Mouse (Mus musculus) forebrain, embryonic 15.5 days (tissue): ENCODE data around the gene Xpnpep1. TPM values are rescaled to one million over a fixed set of nuclear protein-coding genes. Genes with fewer than 3 reads are reported as not detected.

Experiments
- ATAC-seq: fragments of 200-750 bp; cut with Nextera tagmentation; replicated peaks from 2 replicates; pipeline ENCODE4 v1.8.0; 2017; ENCODE audit warnings: mild to moderate bottlenecking, moderate TSS enrichment, moderate library complexity
- H3K27ac ChIP-seq: fragments of 300-500 bp; sonication (generic); replicated peaks from 2 replicates; pipeline ENCODE4 v1.5.1; 2015; ENCODE audit warnings: mild to moderate bottlenecking, inconsistent platforms
- H3K27me3 ChIP-seq: fragments of 300-500 bp; sonication (generic); 2 replicates; pipeline ENCODE4 v1.6.1; 2015; ENCODE audit warnings: inconsistent platforms
- H3K36me3 ChIP-seq: fragments of 300-500 bp; sonication (generic); 2 replicates; pipeline ENCODE4 v1.6.1; 2015; ENCODE audit warnings: mild to moderate bottlenecking, inconsistent platforms
- H3K4me1 ChIP-seq: fragments of 300-500 bp; sonication (generic); 2 replicates; pipeline ENCODE4 v1.6.1; 2015; ENCODE audit warnings: inconsistent platforms
- H3K4me2 ChIP-seq: fragments of 300-500 bp; sonication (generic); replicated peaks from 2 replicates; pipeline ENCODE4 v1.6.1; 2015; ENCODE audit warnings: mild to moderate bottlenecking, inconsistent platforms
- H3K4me3 ChIP-seq: fragments of 300-500 bp; sonication (generic); 2 replicates; pipeline ENCODE4 v1.5.1; 2015; ENCODE audit warnings: mild to moderate bottlenecking, inconsistent platforms
- H3K9ac ChIP-seq: fragments of 300-500 bp; sonication (generic); replicated peaks from 2 replicates; pipeline ENCODE4 v1.6.1; 2015; ENCODE audit warnings: mild to moderate bottlenecking, inconsistent platforms
- H3K9me3 ChIP-seq: fragments of 300-500 bp; sonication (generic); 2 replicates; pipeline ENCODE4 v1.6.1; 2016; ENCODE audit warnings: inconsistent platforms
- WGBS: fragments of 180-500 bp; shearing (Covaris S2); methylation state at CpG from one replicate; pipeline ENCODE4 v1.1.7; 2015; ENCODE audit warnings: mixed read lengths; 5-methylcytosine and 5-hydroxymethylcytosine counted together
- polyA plus RNA-seq: library from polyadenylated mRNA; unstranded; fragments of >200 nt; fragmentation: Nextera tagmentation; extraction: Ambion mirVana; gene quantifications from 2 replicates; pipeline ENCODE4 v1.2.1, GENCODE M21; 2015

Gene Xpnpep1
- polyA plus RNA-seq, 1 experiment from 2014 or later, result 136 TPM

- no peaks in the 10 kb centered on the region for H3K9me3 ChIP-seq
- H3K4me1 ChIP-seq, result peaks cover 11% of the 10 kb centered on the region
- no peaks in the 10 kb centered on the region for H3K36me3 ChIP-seq
- H3K27ac ChIP-seq, result no peak overlapping the region
- no peak for ATAC-seq
- H3K4me2 ChIP-seq, result no peak overlapping the region
- WGBS, result 71% methylated on average over 5 of the region's 5 CpGs
- H3K27me3 ChIP-seq, result no peaks in the 10 kb centered on the region
- H3K9ac ChIP-seq, result no peak overlapping the region
- no peak overlapping the region for H3K4me3 ChIP-seq
Observed at GRCm38 (mm10) chr19:53041133-53041510, 1.1 kb upstream of the Xpnpep1 start.

GRCm38 (mm10) chr19:53039090-53039489, 924 bp downstream of the Xpnpep1 start:
- H3K36me3 ChIP-seq, result no peaks in the 10 kb centered on the region
- peak; percentile 31 for ATAC-seq
- peaks cover 11% of the 10 kb centered on the region for H3K4me1 ChIP-seq
- H3K9me3 ChIP-seq, result no peaks in the 10 kb centered on the region
- H3K9ac ChIP-seq, result no peak overlapping the region
- 33% methylated on average over 11 of the region's 11 CpGs for WGBS
- H3K27ac ChIP-seq, result peak overlapping the region; percentile 83
- H3K4me2 ChIP-seq, result peak overlapping the region; percentile 62
- peak overlapping the region; percentile 86 for H3K4me3 ChIP-seq
- no peaks in the 10 kb centered on the region for H3K27me3 ChIP-seq

DNA sequence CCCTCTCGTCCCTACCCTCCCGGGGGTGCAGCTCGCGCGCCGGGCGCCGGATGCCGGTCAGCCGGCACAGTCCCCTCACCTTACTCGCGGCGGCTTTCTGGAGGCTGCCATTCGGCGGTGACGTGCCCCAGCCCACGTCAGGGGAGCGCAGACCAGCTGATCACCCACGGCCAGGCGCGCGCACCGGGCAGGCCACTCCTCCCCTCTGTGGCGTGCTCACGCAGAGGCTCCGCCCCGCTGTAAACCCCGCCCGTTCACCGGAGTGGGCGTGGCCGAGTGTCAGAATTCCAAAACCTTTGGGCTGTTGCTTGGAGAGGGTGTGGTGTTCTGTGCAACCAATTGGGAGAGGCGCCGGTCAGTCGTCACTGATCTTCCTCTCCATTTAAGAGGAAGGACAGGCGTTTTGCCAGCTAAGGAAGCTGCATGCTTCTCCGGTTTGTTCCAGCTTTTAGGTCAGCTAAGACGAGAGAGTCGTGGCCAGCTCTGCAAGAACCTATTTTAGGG, 1.5 kb downstream of the Xpnpep1 start:
- under 1% methylated on average over 39 of the region's 39 CpGs for WGBS
- ATAC-seq, result peak; percentile 98
- H3K36me3 ChIP-seq, result no peaks in the 10 kb centered on the region
- peak overlapping the region; percentile 62 for H3K4me2 ChIP-seq
- H3K9me3 ChIP-seq, result no peaks in the 10 kb centered on the region
- peak overlapping the region; percentile 83 for H3K27ac ChIP-seq
- peaks cover 11% of the 10 kb centered on the region for H3K4me1 ChIP-seq
- H3K4me3 ChIP-seq, result peak overlapping the region; percentile 86
- peak overlapping the region; percentile 90 for H3K9ac ChIP-seq
- no peaks in the 10 kb centered on the region for H3K27me3 ChIP-seq

GRCm38 (mm10) chr19:53037925-53038419, 2.0 kb downstream of the Xpnpep1 start:
- no peaks in the 10 kb centered on the region for H3K36me3 ChIP-seq
- H3K9me3 ChIP-seq, result no peaks in the 10 kb centered on the region
- WGBS, result under 1% methylated on average over 26 of the region's 28 CpGs
- peaks cover 11% of the 10 kb centered on the region for H3K4me1 ChIP-seq
- H3K9ac ChIP-seq, result peak overlapping the region; percentile 90
- peak overlapping the region; percentile 83 for H3K27ac ChIP-seq
- H3K27me3 ChIP-seq, result no peaks in the 10 kb centered on the region
- H3K4me3 ChIP-seq, result peak overlapping the region; percentile 86
- ATAC-seq, result no peak
- H3K4me2 ChIP-seq, result peak overlapping the region; percentile 62

DNA sequence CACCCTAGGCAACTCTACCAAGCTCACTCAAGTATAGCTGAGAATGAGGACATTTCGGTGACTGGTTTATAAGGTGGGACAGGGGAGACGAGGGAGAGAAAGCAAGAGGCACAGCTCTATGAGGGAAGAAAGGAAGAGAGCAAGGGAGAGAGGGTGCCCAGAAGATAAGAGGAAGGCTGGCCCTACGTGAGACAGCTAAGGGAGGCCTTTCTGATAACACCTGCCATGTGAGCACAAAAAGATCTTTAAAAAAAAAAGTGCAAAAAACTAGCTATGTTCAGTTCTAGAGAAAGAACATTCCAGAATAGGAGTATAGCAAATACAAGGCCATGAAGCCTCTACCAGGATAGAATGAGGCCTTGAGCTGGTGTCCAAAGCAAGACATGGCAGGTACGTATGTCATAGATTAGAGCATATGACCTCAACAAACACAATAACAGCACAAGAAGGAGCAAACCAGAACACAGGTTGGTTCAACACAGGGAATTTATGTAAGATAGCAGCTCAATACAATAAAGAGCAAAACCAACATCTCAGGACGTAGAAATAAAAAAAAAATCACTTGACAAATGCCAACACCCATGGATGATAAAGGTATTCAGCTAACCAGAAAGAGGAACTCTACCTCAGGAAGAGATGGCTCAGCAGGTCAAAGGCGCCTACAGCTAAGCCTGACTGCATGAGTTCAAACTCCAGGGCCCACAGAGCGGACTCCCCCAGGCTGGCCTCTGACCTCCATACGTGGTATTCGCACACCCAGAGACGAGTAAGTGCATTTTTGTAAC, 6.7 kb downstream of the Xpnpep1 start:
- ATAC-seq, result no peak
- H3K27ac ChIP-seq, result no peak overlapping the region
- H3K4me3 ChIP-seq, result no peak overlapping the region
- no peaks in the 10 kb centered on the region for H3K27me3 ChIP-seq
- no peaks in the 10 kb centered on the region for H3K9me3 ChIP-seq
- peaks cover 11% of the 10 kb centered on the region for H3K4me1 ChIP-seq
- WGBS, result 91% methylated on average over 10 of the region's 10 CpGs
- H3K36me3 ChIP-seq, result 0 out of 2 replicates have a peak, but pooled peaks cover 4% of the 10 kb centered on the region
- H3K9ac ChIP-seq, result no peak overlapping the region
- H3K4me2 ChIP-seq, result no peak overlapping the region

DNA sequence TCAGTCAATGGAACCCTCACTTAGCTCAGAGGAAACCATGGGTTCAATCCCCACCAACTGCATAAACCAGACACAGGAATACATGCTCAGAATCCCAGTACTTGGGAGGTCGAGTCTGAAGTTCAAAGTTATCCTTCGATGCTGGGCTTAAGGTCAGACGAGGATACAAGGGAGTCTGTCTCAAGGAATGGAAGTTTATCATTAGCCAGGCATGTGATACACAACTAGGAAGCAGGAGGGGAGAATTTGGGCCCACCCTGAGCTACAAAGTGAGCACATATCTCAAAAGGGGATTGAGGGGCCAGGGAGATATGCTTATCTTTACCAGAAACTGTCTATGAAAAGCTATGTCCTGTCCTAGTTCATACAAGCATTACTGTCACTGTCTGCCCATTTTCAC, 7.4 kb downstream of the Xpnpep1 start:
- H3K27me3 ChIP-seq, result no peaks in the 10 kb centered on the region
- no peak overlapping the region for H3K4me2 ChIP-seq
- 87% methylated on average over 3 of the region's 3 CpGs for WGBS
- H3K4me1 ChIP-seq, result peaks cover 9% of the 10 kb centered on the region
- H3K4me3 ChIP-seq, result no peak overlapping the region
- no peak overlapping the region for H3K27ac ChIP-seq
- H3K9me3 ChIP-seq, result no peaks in the 10 kb centered on the region
- 0 out of 2 replicates have a peak, but pooled peaks cover 4% of the 10 kb centered on the region for H3K36me3 ChIP-seq
- no peak overlapping the region for H3K9ac ChIP-seq
- no peak for ATAC-seq

DNA sequence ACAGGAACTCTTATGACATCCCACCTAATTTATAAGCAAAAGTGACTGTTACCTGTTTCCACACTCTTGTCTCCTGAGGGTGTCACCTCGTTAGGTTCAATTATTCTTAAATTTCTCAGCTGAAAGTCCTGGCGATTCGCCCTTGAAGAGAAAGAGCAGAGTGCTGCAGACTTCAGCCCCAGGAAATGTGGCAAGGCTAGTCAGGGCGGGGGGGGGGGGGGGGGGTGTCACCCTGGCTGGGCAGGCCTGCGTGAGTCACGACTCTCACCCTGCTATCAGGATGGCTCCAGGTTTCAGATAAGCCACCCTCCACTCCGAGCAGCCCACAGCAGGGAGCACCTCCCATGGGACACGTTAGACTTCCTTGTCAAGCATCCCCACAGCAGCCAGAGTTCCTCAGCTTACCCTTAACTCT, 8.1 kb downstream of the Xpnpep1 start:
- WGBS, result 68% methylated on average over 8 of the region's 8 CpGs
- H3K36me3 ChIP-seq, result 0 out of 2 replicates have a peak, but pooled peaks cover 4% of the 10 kb centered on the region
- H3K4me2 ChIP-seq, result no peak overlapping the region
- H3K27me3 ChIP-seq, result no peaks in the 10 kb centered on the region
- H3K27ac ChIP-seq, result no peak overlapping the region
- H3K9me3 ChIP-seq, result no peaks in the 10 kb centered on the region
- no peak overlapping the region for H3K4me3 ChIP-seq
- H3K4me1 ChIP-seq, result peaks cover 2% of the 10 kb centered on the region
- no peak overlapping the region for H3K9ac ChIP-seq
- no peak for ATAC-seq

- no peak overlapping the region for H3K4me3 ChIP-seq
- H3K9ac ChIP-seq, result no peak overlapping the region
- ATAC-seq, result no peak
- WGBS, result 91% methylated on average over 6 of the region's 6 CpGs
- no peaks in the 10 kb centered on the region for H3K9me3 ChIP-seq
- no peaks in the 10 kb centered on the region for H3K4me1 ChIP-seq
- 0 out of 2 replicates have a peak, but pooled peaks cover 4% of the 10 kb centered on the region for H3K36me3 ChIP-seq
- no peak overlapping the region for H3K27ac ChIP-seq
- H3K4me2 ChIP-seq, result no peak overlapping the region
- H3K27me3 ChIP-seq, result no peaks in the 10 kb centered on the region
Observed at GRCm38 (mm10) chr19:53030279-53030678, 9.7 kb downstream of the Xpnpep1 start.

- H3K36me3 ChIP-seq, result peaks cover 10% of the 10 kb centered on the region
- no peak for ATAC-seq
- no peak overlapping the region for H3K27ac ChIP-seq
- 96% methylated on average over 5 of the region's 5 CpGs for WGBS
- H3K4me3 ChIP-seq, result no peak overlapping the region
- no peak overlapping the region for H3K9ac ChIP-seq
- no peak overlapping the region for H3K4me2 ChIP-seq
- no peaks in the 10 kb centered on the region for H3K27me3 ChIP-seq
- H3K4me1 ChIP-seq, result no peaks in the 10 kb centered on the region
- H3K9me3 ChIP-seq, result no peaks in the 10 kb centered on the region
Observed at GRCm38 (mm10) chr19:53029686-53030085, 10.3 kb downstream of the Xpnpep1 start.

GRCm38 (mm10) chr19:53029045-53029444, 11.0 kb downstream of the Xpnpep1 start:
- no peak for ATAC-seq
- Histone ChIP-seq H3K9ac (no peak overlapping the region), H3K4me2 (no peak overlapping the region), H3K27ac (no peak overlapping the region), H3K27me3 (no peaks in the 10 kb centered on the region), H3K9me3 (no peaks in the 10 kb centered on the region), H3K4me1 (no peaks in the 10 kb centered on the region), H3K36me3 (peaks cover 14% of the 10 kb centered on the region), H3K4me3 (no peak overlapping the region)
- 87% methylated on average over 7 of the region's 7 CpGs for WGBS

DNA sequence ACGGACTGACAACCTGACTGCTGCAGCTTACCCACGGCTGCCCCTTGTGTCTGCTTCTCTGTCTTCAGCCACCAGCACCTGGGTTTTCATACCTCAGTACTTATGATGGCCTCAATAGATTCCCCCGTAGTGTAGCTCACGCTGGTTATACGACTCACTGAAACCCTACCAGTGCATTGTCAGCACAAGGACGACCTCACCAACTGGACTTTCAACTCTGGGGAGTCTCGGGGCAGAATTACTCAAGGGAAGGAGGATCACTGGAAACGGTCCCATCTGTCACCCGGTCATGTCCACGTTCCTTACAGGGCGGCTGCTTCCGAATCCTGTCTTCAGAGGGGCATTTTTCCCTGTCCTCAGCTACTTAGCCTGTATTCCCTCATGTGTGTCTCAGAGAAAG, 11.8 kb downstream of the Xpnpep1 start:
- H3K4me2 ChIP-seq, result no peak overlapping the region
- no peak overlapping the region for H3K27ac ChIP-seq
- no peaks in the 10 kb centered on the region for H3K27me3 ChIP-seq
- H3K4me3 ChIP-seq, result no peak overlapping the region
- 96% methylated on average over 12 of the region's 12 CpGs for WGBS
- no peak overlapping the region for H3K9ac ChIP-seq
- ATAC-seq, result no peak
- H3K9me3 ChIP-seq, result no peaks in the 10 kb centered on the region
- H3K4me1 ChIP-seq, result no peaks in the 10 kb centered on the region
- H3K36me3 ChIP-seq, result peaks cover 14% of the 10 kb centered on the region

DNA sequence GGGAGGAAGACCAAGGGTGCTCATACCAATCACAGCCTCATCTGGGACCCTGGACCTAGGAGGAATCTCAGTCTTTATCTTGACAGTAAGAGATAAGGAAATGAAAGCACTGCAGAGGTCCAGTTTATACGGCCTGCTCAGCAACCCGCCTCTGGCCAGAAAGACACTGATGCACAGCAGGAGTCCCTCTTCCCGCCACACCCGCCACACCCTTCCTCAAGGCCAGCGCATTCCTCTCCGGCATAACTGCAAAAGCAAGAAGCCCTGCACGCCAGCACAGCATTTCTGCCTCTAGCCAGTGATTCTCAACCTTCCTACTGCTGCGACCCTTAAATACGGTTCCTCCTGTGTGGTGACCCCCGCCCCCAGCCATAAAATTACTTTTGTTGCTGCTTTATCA, 16.8 kb downstream of the Xpnpep1 start:
- 93% methylated on average over 10 of the region's 10 CpGs for WGBS
- Histone ChIP-seq H3K9me3 (no peaks in the 10 kb centered on the region), H3K27ac (no peak overlapping the region), H3K9ac (no peak overlapping the region), H3K36me3 (peaks cover 10% of the 10 kb centered on the region), H3K4me1 (no peaks in the 10 kb centered on the region), H3K4me2 (no peak overlapping the region), H3K27me3 (no peaks in the 10 kb centered on the region), H3K4me3 (no peak overlapping the region)
- ATAC-seq, result no peak
